Mouse (Mus musculus) c-Kit-positive CD71-negative TER-119-negative erythroid progenitor cells, embryonic 14.5 days (primary cell): Measurements from ENCODE around the gene Dazap1.

Experiments used
- DNase-seq: peaks from one replicate; pipeline ENCODE4 v3.0.0-alpha.2; 2013; ENCODE audit warnings: low read depth

Gene Dazap1

DNA sequence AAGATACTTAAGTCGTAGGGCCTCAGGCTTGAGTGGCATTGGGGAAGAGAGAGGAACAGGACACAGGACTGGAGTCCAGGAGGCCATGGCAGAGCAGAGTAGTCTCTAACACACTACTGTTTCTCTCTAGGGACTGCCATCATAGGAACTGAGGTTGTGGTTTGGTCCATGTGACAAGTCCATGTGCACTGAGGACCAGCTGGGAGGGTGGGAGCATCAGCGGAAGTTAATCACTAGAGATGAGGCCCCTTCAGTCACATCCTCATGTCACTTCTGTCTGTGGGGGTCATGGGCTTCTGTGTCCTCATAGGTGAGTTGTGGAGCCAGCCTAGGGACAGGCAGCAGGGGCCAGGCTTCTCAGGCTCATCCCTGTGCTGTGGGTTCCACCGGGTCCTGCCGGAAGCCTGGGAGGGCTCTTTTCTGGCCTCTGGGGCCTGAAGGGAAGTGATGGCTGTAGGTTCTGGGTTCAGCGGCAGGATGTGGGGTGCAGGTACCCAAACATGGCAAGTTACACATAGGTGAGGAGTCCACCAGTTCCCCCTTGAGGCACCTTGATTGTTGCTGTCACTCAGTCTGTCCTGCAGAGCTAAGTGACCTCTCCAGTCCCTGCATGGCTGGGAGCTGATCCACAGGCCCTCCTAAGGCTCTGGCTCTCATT, 10.0 kb downstream of the Dazap1 start:
- DNase-seq, result no peak

- no peak for DNase-seq
These were observed 10.7 kb downstream of the Dazap1 start for GRCm38 (mm10) chr10:80271870-80272585.

DNA sequence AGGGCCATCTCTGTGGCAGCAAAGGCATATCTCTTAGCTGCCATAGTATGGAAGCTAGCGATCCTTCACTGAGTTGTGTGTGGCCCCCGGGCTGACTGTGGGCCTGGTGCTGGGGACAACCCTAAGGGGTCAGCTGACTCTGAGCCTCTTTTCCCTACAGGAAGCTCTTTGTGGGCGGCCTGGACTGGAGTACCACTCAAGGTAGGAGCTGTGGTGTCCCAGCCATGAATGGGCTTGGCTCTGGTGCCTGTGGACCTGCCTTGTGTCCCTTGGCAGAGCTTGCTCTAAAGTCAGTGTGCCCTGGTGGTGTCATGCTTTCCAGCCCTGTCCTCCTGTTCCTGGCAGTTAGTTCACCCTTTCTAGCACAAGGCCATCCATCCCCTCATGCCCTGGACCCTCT, 12.6 kb downstream of the Dazap1 start:
- no peak for DNase-seq

- no peak for DNase-seq
These were observed 15.0 kb downstream of the Dazap1 start for GRCm38 (mm10) chr10:80276238-80276637.

GRCm38 (mm10) chr10:80278390-80278789, 17.1 kb downstream of the Dazap1 start:
- DNase-seq, result no peak

DNA sequence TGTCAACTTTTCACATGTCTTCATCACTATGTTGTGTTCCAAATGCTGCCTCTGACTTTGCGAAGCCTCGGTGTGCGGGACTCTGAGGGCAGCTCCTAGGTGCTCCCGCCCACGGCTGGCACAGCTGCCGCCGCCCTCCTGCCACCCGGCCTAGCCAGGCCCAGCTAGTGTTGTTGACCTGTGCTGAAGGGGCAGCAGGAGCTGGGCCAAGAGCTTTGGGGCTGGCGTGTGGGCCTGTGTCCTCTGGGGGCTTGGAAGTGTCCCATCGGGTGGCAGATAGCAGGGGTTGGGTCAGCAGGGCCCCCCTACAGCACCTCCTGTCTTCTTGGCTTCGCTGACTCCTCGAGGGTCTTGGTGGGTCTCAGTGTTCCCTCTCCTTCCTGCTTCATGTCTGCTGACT, 18.0 kb downstream of the Dazap1 start:
- no peak for DNase-seq

DNA sequence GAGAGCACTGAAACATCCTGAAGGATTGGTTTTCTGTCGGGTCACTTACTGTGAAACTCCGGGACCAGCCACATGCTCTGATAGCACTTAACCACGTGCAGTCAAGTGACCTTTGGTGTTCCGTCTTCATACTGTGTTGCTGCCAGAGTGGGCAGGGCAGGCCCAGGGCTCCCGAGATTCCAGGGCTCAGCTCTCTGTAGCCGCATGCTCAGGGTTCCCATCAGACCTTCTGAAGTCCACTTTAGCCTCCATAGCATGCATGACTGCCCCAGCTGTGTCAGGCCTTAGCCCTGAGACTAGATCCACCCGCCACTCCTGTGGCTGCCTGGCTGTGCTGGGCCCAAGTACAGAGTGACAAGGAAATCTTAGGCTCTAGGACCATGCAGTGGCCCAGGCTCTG, 20.0 kb downstream of the Dazap1 start:
- DNase-seq, result no peak

- no peak for DNase-seq
These were observed 20.7 kb downstream of the Dazap1 start for GRCm38 (mm10) chr10:80281921-80282371.

GRCm38 (mm10) chr10:80282481-80283441, 21.5 kb downstream of the Dazap1 start:
- no peak for DNase-seq

DNA sequence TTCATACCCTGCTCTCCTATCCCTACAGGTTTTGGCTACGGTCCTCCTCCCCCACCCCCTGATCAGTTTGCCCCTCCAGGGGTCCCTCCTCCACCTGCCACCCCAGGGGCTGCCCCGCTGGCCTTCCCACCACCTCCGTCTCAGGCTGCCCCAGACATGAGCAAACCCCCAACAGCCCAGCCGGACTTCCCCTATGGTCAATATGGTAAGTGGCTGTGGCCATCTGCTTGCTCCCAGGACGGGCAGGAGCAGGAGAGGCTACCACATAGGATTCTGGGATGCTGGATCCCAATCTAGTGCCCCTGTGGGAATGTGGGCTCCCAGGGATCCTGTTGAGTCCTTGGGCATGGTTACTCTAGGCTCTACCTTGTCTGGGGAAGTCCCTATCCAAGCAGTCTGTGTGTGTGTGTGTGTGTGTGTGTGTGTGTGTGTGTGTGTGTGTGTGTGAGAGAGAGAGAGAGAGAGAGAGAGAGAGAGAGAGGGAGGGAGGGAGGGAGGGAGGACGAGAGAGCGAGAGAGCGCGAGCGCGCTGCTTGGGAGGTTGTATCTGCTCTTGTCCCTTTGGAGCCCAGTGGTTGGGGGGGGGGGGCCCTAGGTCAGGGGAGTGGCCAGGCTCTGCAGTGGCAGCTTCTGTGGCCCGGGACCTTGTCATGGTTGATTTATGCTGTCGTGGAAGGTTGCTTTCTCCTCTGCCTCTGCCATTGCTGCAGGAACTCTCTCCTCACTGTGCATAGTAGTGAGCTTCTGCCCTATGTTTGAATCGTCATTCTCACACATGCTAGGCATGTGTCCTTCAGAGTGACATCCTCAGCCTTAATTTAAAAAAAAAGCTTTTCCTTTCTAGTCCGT, 24.2 kb downstream of the Dazap1 start:
- DNase-seq, result no peak

DNA sequence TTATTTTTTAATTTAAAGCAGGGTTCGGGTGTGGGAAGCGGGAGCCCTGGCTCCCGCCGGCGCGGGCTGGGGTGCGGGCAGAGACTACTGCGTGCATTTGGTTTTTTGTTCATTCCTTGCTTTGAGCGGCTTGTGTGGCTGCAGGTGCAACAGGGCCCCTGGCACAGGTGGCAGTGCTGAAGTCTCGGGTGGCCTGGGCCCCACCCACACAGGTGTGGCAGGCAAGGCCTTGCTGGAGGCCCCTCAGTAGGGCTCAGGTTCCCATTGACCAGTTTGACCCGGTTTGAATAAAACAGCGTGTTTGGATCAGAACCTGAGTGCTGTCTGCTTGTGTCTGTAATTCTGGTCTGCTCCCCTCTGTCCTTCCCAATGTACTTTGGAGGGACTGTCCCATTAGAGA, 26.8 kb downstream of the Dazap1 start:
- DNase-seq, result no peak

GRCm38 (mm10) chr10:80288657-80289056, 27.4 kb downstream of the Dazap1 start:
- DNase-seq, result no peak

GRCm38 (mm10) chr10:80292251-80293146, 31.2 kb downstream of the Dazap1 start, which contains the start of gene Rps15:
Gene Rps15, plus strand, starts transcription at chr10:80292453.
- peak; percentile 94 for DNase-seq

DNA sequence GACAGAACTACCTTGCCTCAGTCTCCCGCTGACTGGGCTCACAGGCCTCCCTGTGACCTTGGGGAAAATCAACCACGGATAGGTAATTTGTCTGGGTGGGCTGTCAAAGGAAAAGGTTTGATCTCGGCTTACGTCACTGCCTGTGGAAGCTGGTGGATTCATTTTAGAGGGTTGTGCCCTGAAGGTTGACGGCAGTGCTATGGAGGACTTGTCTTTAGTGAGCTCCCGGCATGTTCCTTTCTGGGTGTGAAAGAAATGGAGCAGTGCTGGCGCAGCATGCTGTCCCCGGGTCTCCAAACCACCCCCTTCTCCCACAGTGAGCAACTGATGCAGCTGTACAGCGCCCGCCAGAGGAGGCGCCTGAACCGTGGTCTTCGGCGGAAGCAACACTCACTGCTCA, 32.0 kb downstream of the Dazap1 start:
- DNase-seq, result no peak

DNA sequence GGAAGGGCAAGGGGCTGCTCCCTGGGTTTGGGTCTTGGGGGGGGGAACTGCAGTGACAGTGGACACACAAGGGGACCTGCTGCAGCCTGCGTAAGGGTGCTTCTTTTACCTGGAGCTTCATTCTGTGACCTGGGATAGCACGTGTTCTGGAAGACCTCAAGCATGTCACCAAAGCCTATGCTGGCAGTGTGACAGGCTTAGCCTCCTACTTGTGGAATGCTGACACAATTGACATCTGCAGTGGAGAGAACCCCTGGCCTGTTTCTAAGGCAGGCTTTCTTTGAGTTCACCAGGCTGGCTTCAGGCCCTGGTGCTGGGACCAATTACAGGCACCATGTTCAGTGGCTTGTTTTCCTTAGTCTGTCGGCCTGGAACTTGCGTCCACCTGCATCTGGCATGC, 33.0 kb downstream of the Dazap1 start:
- DNase-seq, result no peak

GRCm38 (mm10) chr10:80294788-80295303, 33.6 kb downstream of the Dazap1 start:
- DNase-seq, result no peak

GRCm38 (mm10) chr10:80295618-80296425, 34.5 kb downstream of the Dazap1 start, which contains the start of gene Apc2:
Gene Apc2, plus strand, starts transcription at chr10:80295977.
- DNase-seq, result peak; percentile 61

DNA sequence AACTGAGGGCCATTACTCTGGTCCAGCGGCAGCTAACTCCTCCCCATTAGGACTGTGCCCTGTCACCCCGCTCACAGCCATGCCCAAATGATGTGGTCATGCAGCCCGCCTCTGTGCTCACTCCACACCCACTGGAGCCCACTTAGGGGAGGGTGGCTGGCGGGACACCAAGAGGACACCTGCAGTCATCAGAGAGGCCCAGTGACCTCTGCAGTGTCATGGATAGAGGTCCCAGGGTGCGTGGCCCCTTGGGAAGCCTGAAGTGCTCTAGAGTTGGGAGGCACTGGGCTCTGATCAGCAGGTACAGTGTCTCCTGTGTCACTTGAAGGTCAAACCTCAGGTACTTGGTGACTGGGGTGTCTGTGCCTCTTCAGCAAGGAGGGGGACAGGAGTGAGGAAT, 35.5 kb downstream of the Dazap1 start:
- DNase-seq, result no peak

DNA sequence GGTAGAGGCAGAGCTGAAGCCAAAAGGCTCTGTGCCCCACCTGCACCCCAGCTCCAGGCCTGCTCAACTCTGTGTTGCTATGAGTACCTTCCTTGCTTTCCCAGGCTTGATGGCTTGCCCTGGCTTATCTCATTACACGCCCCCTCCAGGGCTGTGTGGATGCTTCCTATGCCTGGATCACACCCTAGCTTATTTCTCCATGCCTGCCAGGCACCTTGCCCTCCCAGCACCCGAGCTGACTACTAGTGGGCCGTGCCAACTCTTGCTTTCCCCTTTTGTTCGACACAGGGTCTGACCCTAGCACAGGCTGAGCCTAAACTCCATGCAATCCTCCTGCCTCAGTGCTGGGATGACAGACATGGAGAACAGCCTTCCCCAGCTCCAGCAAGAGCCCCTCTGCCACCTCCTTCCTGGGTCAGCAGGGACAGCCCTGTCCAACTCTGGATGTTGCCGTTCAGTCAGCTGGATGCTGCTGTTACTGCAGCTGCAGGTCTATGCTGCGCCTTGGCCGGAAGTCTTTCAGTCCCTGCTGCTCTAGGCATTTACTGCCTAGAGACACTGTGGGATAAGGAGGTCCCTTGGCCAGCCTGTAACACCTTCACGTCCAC, 36.3 kb downstream of the Dazap1 start:
- no peak for DNase-seq
